Mouse (Mus musculus) limb, embryonic 14.5 days (tissue): ENCODE measurements around the gene Ppard. TPM values are rescaled to one million over a fixed set of nuclear protein-coding genes. Genes with fewer than 3 reads are reported as not detected.
A peak's percentile ranks its signal among the peaks of the same experiment; 100 is the strongest.

Experiments used
- ATAC-seq: fragments of 200-750 bp; cut with Nextera tagmentation; 2 replicates; pipeline ENCODE4 v1.8.0; 2017; ENCODE audit warnings: low read depth, moderate number of reproducible peaks, moderate TSS enrichment; ENCODE audit not compliant: low FRiP score
- DNase-seq: peaks from one replicate; pipeline ENCODE4 v3.0.0-alpha.2; 2015; ENCODE audit warnings: low spot score
- H3K27ac ChIP-seq: fragments of 300-500 bp; sonication (generic); replicated peaks from 2 replicates; pipeline ENCODE4 v1.5.1; 2014; ENCODE audit warnings: low read depth, mild to moderate bottlenecking, low read length, moderate library complexity, mixed read lengths
- H3K27me3 ChIP-seq: fragments of 300-500 bp; sonication (generic); 2 replicates; pipeline ENCODE4 v1.6.1; 2014; ENCODE audit warnings: low read length, mixed read lengths; ENCODE audit not compliant: control insufficient read depth, insufficient read depth
- H3K36me3 ChIP-seq: fragments of 300-500 bp; sonication (generic); 2 replicates; pipeline ENCODE4 v1.6.1; 2014; ENCODE audit warnings: mild to moderate bottlenecking, low read length, moderate library complexity, mixed read lengths; ENCODE audit not compliant: control insufficient read depth, insufficient read depth
- H3K4me1 ChIP-seq: fragments of 300-500 bp; sonication (generic); 2 replicates; pipeline ENCODE4 v1.6.1; 2014; ENCODE audit warnings: antibody characterized with exemption, low read length, mixed read lengths; ENCODE audit not compliant: control insufficient read depth, insufficient read depth
- H3K4me2 ChIP-seq: fragments of 300-500 bp; sonication (generic); replicated peaks from 2 replicates; pipeline ENCODE4 v1.6.1; 2014; ENCODE audit warnings: low read depth, mild to moderate bottlenecking, low read length, moderate library complexity; ENCODE audit not compliant: severe bottlenecking
- H3K4me3 ChIP-seq: fragments of 300-500 bp; sonication (generic); replicated peaks from 2 replicates; pipeline ENCODE4 v1.5.1; 2014; ENCODE audit warnings: low read length
- H3K9ac ChIP-seq: fragments of 300-500 bp; sonication (generic); 2 replicates; pipeline ENCODE4 v1.6.1; 2014; ENCODE audit warnings: mild to moderate bottlenecking, low read depth, low read length, moderate library complexity; ENCODE audit not compliant: severe bottlenecking
- H3K9me3 ChIP-seq: fragments of 300-500 bp; sonication (generic); 2 replicates; pipeline ENCODE4 v1.6.1; 2016; ENCODE audit warnings: low read length; ENCODE audit not compliant: control insufficient read depth
- POLR2A ChIP-seq: fragments of 200-500 bp; IDR thresholded peaks from 2 replicates; pipeline ENCODE4 v1.8.0; 2012; ENCODE audit warnings: inconsistent platforms, mild to moderate bottlenecking, moderate library complexity, borderline replicate concordance; ENCODE audit not compliant: insufficient read depth, insufficient read length; ENCODE audit errors: extremely low read depth
- WGBS: fragments of 180-500 bp; shearing (Covaris S2); extraction: QIAGEN DNeasy Blood & Tissue Kit; methylation state at CpG from one replicate; pipeline ENCODE4 v1.1.7; 2014; 5-methylcytosine and 5-hydroxymethylcytosine counted together
- polyA plus RNA-seq, 2 experiments: library from polyadenylated mRNA; depleted of rRNA in 1 of 2; stranded (reverse) in 1 of 2; unstranded in 1 of 2; fragments of >200 nt; fragmentation: Nextera tagmentation in 1 of 2; extraction: Ambion mirVana in 1 of 2; gene quantifications; 2 replicates each; pipeline versions ENCODE4 v1.2.1 to v1.2.3; 2012 to 2014

Gene Ppard
- polyA plus RNA-seq, 2 experiments, result 3.7 to 29.2 TPM

- Histone ChIP-seq H3K9me3 (no peaks in the 10 kb centered on the region), H3K27me3 (no peaks in the 10 kb centered on the region), H3K36me3 (peaks cover 57% of the 10 kb centered on the region), H3K4me2 (no peak overlapping the region), H3K27ac (no peak overlapping the region), H3K4me1 (peaks cover 24% of the 10 kb centered on the region), H3K4me3 (no peak overlapping the region), H3K9ac (no peak overlapping the region)
- TF ChIP-seq POLR2A, result no peak
- WGBS, result 76% methylated on average over 6 of the region's 6 CpGs
- ATAC-seq (no peak), DNase-seq (no peak)
Measured at GRCm38 (mm10) chr17:28242296-28242695, 9.8 kb downstream of the Ppard start.

GRCm38 (mm10) chr17:28244214-28244613 is 11.7 kb downstream of the Ppard start:
- H3K9me3 ChIP-seq, result no peaks in the 10 kb centered on the region
- H3K4me1 ChIP-seq, result peaks cover 40% of the 10 kb centered on the region
- H3K4me3 ChIP-seq, result no peak overlapping the region
- no peak overlapping the region for H3K9ac ChIP-seq
- H3K36me3 ChIP-seq, result peaks cover 43% of the 10 kb centered on the region
- H3K27me3 ChIP-seq, result no peaks in the 10 kb centered on the region
- H3K4me2 ChIP-seq, result no peak overlapping the region
- no peak for TF ChIP-seq POLR2A
- ATAC-seq (no peak), DNase-seq (no peak)
- H3K27ac ChIP-seq, result peak overlapping the region; percentile 70
- WGBS, result 84% methylated on average over 6 of the region's 6 CpGs

- H3K9ac ChIP-seq, result no peak overlapping the region
- ATAC-seq (peak; percentile 71), DNase-seq (peak; percentile 50)
Measured at GRCm38 (mm10) chr17:28244714-28245113, 12.2 kb downstream of the Ppard start.

GRCm38 (mm10) chr17:28246640-28247039 is 14.1 kb downstream of the Ppard start:
- Histone ChIP-seq H3K4me1 (peaks cover 41% of the 10 kb centered on the region), H3K9me3 (no peaks in the 10 kb centered on the region), H3K4me2 (no peak overlapping the region), H3K4me3 (no peak overlapping the region), H3K27ac (no peak overlapping the region), H3K9ac (no peak overlapping the region), H3K27me3 (no peaks in the 10 kb centered on the region), H3K36me3 (peaks cover 25% of the 10 kb centered on the region)
- 69% methylated on average over 11 of the region's 11 CpGs for WGBS
- ATAC-seq (no peak), DNase-seq (no peak)
- no peak for TF ChIP-seq POLR2A

More at GRCm38 (mm10) chr17:28244714-28245113, 12.2 kb downstream of the Ppard start:
- Histone ChIP-seq H3K36me3 (peaks cover 38% of the 10 kb centered on the region), H3K27me3 (no peaks in the 10 kb centered on the region), H3K27ac (peak overlapping the region; percentile 70), H3K4me2 (peak overlapping the region; percentile 23; the same call in 1 of the 2 replicates), H3K9me3 (no peaks in the 10 kb centered on the region), H3K4me3 (no peak overlapping the region), H3K4me1 (peaks cover 41% of the 10 kb centered on the region)
- TF ChIP-seq POLR2A, result no peak
- 25% methylated on average over 6 of the region's 6 CpGs for WGBS

- ATAC-seq (no peak), DNase-seq (peak; percentile 41)
- Histone ChIP-seq H3K4me3 (no peak overlapping the region), H3K9me3 (no peaks in the 10 kb centered on the region), H3K4me2 (no peak overlapping the region), H3K4me1 (peaks cover 44% of the 10 kb centered on the region), H3K27me3 (no peaks in the 10 kb centered on the region), H3K9ac (no peak overlapping the region), H3K36me3 (peaks cover 23% of the 10 kb centered on the region), H3K27ac (no peak overlapping the region)
- no peak for TF ChIP-seq POLR2A
- WGBS, result 21% methylated on average over 6 of the region's 6 CpGs
Measured at GRCm38 (mm10) chr17:28247613-28248012, 15.1 kb downstream of the Ppard start.

- no peak for ATAC-seq
- H3K27me3 ChIP-seq, result no peaks in the 10 kb centered on the region
- TF ChIP-seq POLR2A, result no peak
- 62% methylated on average over 12 of the region's 12 CpGs for WGBS
- no peak for DNase-seq
- H3K4me2 ChIP-seq, result no peak overlapping the region
- H3K9ac ChIP-seq, result no peak overlapping the region
- H3K9me3 ChIP-seq, result no peaks in the 10 kb centered on the region
- peaks cover 15% of the 10 kb centered on the region for H3K36me3 ChIP-seq
- H3K27ac ChIP-seq, result no peak overlapping the region
- H3K4me1 ChIP-seq, result peaks cover 44% of the 10 kb centered on the region
- no peak overlapping the region for H3K4me3 ChIP-seq
Measured at GRCm38 (mm10) chr17:28249062-28249461, 16.6 kb downstream of the Ppard start.
